Mouse (Mus musculus): Measurements from ENCODE around the gene Cyp2j7. TPM values are rescaled to one million over a fixed set of nuclear protein-coding genes. Genes with fewer than 3 reads are reported as not detected.

Cyp2j7 gene
- polyA plus RNA-seq, 1 experiment from 2014 or later: 0.08 TPM

- ATAC-seq (replicated peaks; ENCODE audit: low FRiP score, low read depth) (no peak), DNase-seq (ENCODE audit: low spot score) (no peak)
- H3K36me3 ChIP-seq (ENCODE audit: insufficient read depth, low read length): no peaks in the 10 kb centered on the region
- no peaks in the 10 kb centered on the region for H3K9me3 ChIP-seq (replicated peaks; ENCODE audit: low read length)
- no peaks in the 10 kb centered on the region for H3K27me3 ChIP-seq (ENCODE audit: insufficient read depth, low read length)
- H3K4me1 ChIP-seq (replicated peaks; ENCODE audit: insufficient read depth, low read length): no peaks in the 10 kb centered on the region
- TF ChIP-seq CTCF (IDR thresholded peaks at IDR 0.05; ENCODE audit: low read depth): no peak
- 78% methylated on average over 1 of the region's 1 CpGs for WGBS
- H3K4me2 ChIP-seq (ENCODE audit: low read length): no peak overlapping the region
- no peak overlapping the region for H3K4me3 ChIP-seq (replicated peaks; ENCODE audit: low read depth, low read length)
- H3K27ac ChIP-seq: no peak overlapping the region
- no peak overlapping the region for H3K9ac ChIP-seq (ENCODE audit: low read depth, low read length)
Observed at GRCm38 (mm10) chr4:96162839-96163238, 73.6 kb downstream of the Cyp2j7 start.

DNA sequence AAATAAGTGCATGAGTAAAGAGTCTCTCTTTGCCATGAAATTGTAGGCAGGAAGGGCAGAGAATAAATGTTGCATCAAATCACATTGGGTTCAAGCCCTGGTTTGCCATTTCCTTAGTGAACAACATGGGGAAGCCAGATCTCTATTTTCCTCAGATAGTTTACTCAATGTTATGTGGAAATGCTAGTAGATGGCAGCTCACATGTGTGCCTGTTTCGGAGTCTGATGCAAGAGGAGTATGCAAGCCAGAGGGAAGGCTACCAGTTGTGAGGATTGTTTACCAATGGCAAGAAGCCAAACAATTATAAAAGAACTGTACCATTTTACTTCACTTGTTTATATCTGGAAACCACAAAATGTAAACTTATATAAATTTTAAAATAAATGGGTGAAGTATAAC lies 74.9 kb downstream of the Cyp2j7 start:
- H3K4me2 ChIP-seq (ENCODE audit: low read length): no peak overlapping the region
- H3K27ac ChIP-seq: no peak overlapping the region
- no peaks in the 10 kb centered on the region for H3K9me3 ChIP-seq (replicated peaks; ENCODE audit: low read length)
- H3K9ac ChIP-seq (ENCODE audit: low read depth, low read length): no peak overlapping the region
- DNase-seq (ENCODE audit: low spot score) (no peak), ATAC-seq (replicated peaks; ENCODE audit: low FRiP score, low read depth) (no peak)
- H3K4me3 ChIP-seq (replicated peaks; ENCODE audit: low read depth, low read length): no peak overlapping the region
- 79% methylated on average over 1 of the region's 1 CpGs for WGBS
- no peaks in the 10 kb centered on the region for H3K36me3 ChIP-seq (ENCODE audit: insufficient read depth, low read length)
- no peak for TF ChIP-seq CTCF (IDR thresholded peaks at IDR 0.05; ENCODE audit: low read depth)
- H3K27me3 ChIP-seq (ENCODE audit: insufficient read depth, low read length): no peaks in the 10 kb centered on the region
- no peaks in the 10 kb centered on the region for H3K4me1 ChIP-seq (replicated peaks; ENCODE audit: insufficient read depth, low read length)

Other genes starting within 250 kb of the Cyp2j7 start
- 8.6 and 10.5 TPM in 2 replicates for gene Cyp2j13, start 159.1 kb downstream of the Cyp2j7 start, polyA plus RNA-seq (2015; fragmentation: Nextera tagmentation; extraction: Ambion mirVana)
- not detected in 2 replicates for gene Cyp2j12, start 95.5 kb downstream of the Cyp2j7 start, polyA plus RNA-seq (2015; fragmentation: Nextera tagmentation; extraction: Ambion mirVana)
- 17.1 and 19.2 TPM in 2 replicates for gene Cyp2j11, start 112.0 kb upstream of the Cyp2j7 start, polyA plus RNA-seq (2015; fragmentation: Nextera tagmentation; extraction: Ambion mirVana)